Mouse (Mus musculus) mesoderm, embryonic 11.5 days (tissue): ENCODE measurements at regions not wholly inside any gene's neighbourhood (a gene's known extent, or its start where the extent isn't known, plus 50 kb on each side); places are given as distances from the start of the nearest gene placed in this dataset.

Source experiments
- DNase-seq: peaks from one replicate; pipeline ENCODE4 v3.0.0-alpha.2; 2012; ENCODE audit warnings: low read depth, low spot score

DNA sequence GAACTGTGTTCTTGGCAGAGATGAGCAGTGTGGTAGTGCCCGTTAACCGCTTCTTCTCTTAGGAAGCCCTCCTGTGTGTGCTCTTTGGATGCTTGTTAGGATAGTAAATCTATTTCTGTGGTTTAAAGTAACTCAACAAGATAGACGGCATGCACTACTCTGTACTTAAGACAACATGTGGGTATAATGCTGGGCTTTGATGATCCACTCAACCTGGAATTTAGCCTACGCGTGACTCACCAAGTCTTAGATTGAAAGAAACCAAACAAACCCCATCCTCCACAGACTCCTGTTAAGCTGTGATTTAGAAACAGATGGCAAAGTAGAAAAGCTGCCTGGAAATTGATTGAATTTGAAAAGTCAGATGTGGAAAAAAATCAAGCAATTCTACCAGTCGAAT lies 673.5 kb downstream of the Olfm4 start:
- DNase-seq, result no peak

DNA sequence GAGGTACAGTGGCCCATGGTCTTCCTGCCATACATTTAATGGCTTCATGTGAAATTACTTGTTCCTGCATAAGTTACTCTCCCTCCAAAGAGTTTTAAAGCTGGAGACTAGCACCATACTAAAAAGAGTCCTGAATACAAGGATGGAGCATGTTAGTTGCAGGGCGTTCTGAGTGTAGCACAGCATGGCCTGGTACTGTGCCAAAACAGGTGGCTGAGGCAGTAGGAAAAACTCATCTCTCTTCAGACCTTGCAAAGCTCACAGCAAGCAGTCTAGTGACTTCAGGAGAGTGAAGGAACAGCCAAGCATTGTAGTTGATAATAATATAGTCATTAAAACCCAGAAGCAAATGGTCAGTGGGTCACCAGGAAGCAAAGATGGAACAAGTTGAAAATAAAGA lies 699.0 kb downstream of the Olfm4 start:
- DNase-seq, result no peak

DNA sequence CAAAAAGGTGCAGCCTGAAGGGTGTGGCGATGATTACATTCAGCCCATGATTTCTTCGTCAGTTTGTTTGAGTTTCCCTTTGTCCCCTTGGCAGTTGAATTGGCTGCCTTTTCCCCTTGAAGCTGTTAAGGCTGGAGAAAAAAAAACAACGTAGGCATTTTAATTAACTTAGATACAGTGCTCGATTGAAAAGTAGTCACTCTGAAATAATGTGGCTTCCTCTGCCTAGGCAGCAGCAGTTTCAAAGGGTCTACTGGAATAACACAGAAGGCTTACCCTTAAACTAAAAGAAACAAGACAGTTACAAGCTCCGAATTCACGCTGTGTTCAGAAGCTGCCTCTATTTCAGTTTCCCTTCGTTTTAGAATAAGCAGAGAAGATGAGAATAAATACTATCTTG lies 699.4 kb downstream of the Olfm4 start:
- DNase-seq, result no peak

DNA sequence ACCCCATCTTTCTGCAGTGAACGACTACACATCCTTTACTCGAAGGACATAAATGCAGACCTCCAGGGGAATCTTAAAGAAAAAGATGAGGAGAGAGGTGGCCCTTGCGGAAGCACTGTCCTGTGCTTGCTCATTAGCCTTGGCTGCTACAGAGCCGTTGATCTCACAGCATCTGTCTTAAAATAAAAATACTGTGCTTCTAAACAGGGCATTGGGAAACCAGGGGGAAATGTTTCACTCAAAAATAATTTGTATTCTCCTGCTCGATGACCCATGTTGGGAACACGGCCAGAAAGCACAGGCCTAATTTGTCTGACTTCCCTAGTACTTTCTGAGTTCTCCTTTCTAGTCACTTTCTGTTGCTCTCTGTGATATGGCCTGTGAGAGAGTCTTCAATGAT lies 699.8 kb downstream of the Olfm4 start:
- no peak for DNase-seq

DNA sequence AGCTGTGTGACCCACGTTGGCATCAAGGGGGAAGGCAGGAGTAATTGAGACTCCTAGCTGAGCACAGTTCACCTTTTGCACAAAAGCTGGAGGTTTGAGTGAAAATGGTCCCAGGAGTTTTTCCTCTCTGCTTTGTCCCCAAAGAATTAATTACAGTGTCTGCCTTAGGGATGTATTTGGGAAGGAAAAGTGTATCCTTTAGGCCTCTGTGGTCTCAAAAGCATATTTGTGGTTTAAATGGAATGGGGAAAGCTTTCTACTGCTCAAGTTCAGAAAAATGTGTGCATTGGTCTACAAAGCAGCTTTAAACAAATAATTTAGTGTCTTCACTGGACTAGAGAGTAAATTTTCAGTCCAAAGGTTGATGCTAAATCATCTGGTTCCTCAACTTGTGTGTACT lies 706.6 kb downstream of the Olfm4 start:
- no peak for DNase-seq

DNA sequence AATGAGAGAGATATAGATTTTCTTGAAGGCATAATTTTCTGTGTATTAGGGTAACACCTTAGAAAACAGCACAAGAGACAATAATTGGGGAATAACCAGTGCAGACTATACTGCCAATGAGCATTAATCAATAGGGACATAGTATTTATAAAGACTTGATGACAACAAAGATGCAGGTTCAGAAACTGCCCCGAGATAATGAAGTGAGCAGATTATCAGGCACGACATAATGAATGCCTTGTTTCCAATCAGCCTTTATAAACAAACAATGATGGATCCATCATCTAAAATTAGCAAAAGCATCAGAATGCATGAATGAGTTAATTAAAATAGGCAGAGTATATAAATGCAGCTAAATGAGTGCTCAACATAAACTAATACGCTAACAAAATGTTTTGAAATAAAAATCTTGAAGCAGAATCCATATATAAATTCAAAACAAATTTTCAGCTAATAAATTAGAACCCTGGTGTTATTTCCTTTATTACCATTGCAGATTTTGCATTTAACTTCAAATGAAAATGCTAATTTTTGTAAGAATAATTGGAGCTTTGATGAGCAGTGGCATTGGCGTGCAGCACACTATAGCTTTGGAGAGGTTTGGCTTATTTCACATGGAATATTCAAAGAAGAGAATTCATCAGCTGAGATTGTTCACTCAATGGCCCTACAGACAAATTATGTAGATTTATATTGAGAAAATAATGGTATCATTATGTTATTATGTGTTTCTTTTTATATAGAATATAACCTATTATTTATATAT lies 739.1 kb downstream of the Olfm4 start:
- no peak for DNase-seq

DNA sequence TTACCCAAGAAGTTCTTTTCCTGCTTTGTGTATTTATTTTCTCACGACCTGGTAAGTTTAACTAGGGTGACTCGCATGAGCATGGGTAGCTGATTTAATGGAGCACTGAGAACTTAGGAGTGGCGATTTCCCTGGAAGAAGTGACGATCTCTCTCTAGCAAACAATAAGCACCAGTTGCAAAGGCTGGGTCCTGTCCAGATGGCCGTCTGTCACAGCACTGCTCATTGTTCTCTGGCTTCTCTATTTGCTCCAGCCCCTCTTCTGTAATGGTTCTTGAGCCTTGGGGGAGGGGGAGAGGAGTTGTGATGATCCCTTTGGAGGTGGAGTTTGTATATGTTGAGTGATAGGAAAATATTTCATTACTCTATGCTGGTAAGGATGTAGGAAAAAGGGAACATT lies 747.3 kb downstream of the Olfm4 start:
- peak; percentile 4 for DNase-seq
